Mouse (Mus musculus) granulocyte monocyte progenitor cell, adult 5-6 weeks (primary cell): ENCODE data around the gene Wwp2. TPM values are rescaled to one million over a fixed set of nuclear protein-coding genes. Genes with fewer than 3 reads are reported as not detected.

Experiments used
- ATAC-seq: replicated peaks from 2 replicates; pipeline ENCODE4 v1.8.0; 2016; ENCODE audit warnings: mild to moderate bottlenecking, moderate TSS enrichment, inconsistent platforms; ENCODE audit not compliant: poor library complexity, severe bottlenecking
- total RNA-seq, 2 experiments: library from RNA; stranded (forward) in 1 of 2; stranded (reverse) in 1 of 2; fragments of 200-712, 200-1000 nt in 1 of 2; fragments of >200 nt in 1 of 2; fragmentation: Nextera tagmentation in 1 of 2; gene quantifications; 2 replicates each; pipeline ENCODE4 v1.2.3; 2014 to 2017

The Wwp2 gene
- total RNA-seq, 2 experiments from 2014 or later = 48.3 to 73.0 TPM

DNA sequence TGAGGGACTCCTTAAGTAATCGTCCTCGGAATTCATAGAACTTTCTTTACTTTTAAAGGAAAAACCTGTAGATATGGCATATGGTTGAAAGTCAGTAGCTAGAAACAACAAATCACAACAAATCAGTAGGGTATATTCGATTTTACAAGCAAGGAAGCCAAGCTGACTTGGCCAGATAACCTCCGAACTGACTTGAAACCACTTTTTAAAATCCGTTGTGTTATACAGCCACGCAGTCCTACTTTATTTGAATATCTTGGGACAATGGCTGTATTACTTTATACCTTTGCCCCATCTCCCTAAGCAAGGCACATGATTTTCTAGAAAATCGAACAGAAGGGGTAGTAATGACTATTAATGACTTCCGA lies 11.0 kb upstream of the Wwp2 start:
- ATAC-seq = no peak

DNA sequence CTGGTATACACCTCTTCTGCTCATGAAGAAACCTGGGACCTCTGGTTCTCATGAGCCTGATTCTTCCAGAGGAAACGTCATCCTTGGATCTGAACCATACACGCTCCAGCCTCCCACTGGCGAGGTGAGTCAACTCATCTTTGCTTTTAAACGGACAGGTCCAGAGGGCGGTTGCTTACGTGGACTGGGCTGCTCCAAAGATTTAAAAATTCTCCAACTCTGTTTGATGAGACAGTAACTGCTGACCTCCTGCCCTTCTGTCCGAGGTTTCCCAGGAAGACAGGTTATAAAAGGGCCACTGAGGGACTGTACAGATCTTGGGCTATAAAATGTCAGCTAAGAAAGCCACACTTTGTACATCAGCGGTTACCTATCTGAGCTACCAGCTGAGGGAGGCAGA lies 5.3 kb upstream of the Wwp2 start:
- ATAC-seq = no peak

GRCm38 (mm10) chr8:107435421-107435961 lies 674 bp upstream of the Wwp2 start:
- ATAC-seq = peak; percentile 68

- ATAC-seq = peak; percentile 16
Measured at GRCm38 (mm10) chr8:107436841-107437421, 766 bp downstream of the Wwp2 start.

GRCm38 (mm10) chr8:107437711-107438110 lies 1.5 kb downstream of the Wwp2 start:
- ATAC-seq = no peak

- no peak for ATAC-seq
Measured at GRCm38 (mm10) chr8:107439880-107440625, 3.9 kb downstream of the Wwp2 start.

- no peak for ATAC-seq
Measured at GRCm38 (mm10) chr8:107444626-107445025, 8.5 kb downstream of the Wwp2 start.

DNA sequence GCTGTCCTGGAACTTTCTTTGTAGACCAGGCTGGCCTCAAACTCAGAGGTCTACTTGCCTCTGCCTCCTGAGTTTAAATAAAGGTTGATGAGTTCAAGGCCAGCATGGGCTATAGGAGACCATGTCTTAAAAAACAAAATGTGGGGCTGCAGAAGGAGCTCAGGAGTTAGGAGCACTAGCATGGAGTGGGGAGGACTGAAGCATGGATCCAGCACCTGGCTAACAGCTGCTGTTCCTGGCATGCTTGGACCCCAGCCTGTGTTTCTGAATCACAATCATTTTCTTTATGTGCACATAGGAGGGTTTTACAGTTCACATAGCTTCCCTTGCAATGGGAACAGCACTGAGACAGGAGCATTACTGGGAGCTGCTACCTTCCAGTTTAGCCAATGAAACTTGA lies 11.5 kb downstream of the Wwp2 start:
- no peak for ATAC-seq

GRCm38 (mm10) chr8:107448382-107448889 lies 12.3 kb downstream of the Wwp2 start:
- ATAC-seq = no peak

DNA sequence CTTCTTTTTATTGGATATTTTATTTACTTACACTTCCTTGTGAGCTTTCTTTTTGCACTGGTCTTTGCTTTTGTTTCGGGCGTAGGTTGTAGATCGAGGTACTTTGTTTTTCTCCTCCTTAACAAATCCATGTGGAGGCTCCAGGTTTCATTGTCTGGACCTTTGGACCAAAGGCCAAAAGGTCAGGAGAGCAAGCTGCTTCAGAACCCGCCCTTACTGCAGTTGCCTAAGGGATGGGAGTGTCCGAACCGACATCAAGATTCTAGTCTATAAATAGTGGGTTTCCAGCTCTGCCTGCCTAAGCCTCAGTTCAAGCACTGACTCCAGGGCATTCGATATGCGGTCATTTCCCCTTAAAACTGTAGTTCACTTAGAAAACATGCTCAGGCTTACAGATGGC lies 13.0 kb downstream of the Wwp2 start:
- 0 out of 2 replicates have a peak, but pooled peaks have one; percentile 20 for ATAC-seq

GRCm38 (mm10) chr8:107449655-107450054 lies 13.5 kb downstream of the Wwp2 start:
- ATAC-seq = peak; percentile 40

- ATAC-seq = no peak
Measured at GRCm38 (mm10) chr8:107451414-107452066, 15.4 kb downstream of the Wwp2 start.

DNA sequence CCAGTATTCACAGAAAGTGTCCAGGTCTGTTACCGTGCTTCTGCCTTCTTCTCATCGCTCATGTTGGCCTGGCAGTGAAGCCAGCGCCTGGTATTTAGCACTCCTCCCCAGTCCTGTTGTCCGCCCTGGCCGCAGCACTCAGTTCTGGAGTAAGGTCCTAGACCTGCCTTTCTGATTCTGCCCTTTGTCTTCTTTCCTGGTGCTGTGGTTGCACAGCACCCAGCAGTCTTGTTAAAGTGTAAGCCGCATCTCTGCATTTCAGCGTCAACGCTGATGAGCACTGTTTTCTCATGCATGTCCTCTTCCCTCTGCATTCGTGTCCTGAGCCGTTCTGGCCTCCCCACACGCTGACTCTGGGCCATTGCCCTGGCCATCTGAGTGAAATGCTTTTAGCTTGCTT lies 17.2 kb downstream of the Wwp2 start:
- no peak for ATAC-seq

- peak; percentile 96 for ATAC-seq
Measured at GRCm38 (mm10) chr8:107455268-107455667, 19.1 kb downstream of the Wwp2 start.

DNA sequence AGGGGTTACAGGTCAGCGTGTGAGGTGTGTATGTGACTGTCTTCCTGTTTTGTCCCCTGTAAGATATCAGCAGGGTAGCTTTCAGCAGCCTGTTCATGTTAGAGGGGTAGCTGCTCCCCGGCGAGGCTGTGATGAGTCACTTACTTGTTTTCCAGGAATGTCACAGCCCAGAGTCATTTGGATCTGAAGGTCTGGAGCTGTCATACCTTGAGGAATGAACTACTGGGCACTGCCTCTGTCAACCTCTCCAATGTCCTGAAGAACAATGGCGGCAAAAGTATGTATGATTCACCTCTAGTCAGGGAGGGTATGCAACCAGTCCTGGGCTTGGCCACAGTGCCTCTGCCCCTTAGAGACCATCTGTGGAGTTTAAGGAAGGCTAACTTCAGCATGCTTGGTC lies 21.6 kb downstream of the Wwp2 start:
- no peak for ATAC-seq

DNA sequence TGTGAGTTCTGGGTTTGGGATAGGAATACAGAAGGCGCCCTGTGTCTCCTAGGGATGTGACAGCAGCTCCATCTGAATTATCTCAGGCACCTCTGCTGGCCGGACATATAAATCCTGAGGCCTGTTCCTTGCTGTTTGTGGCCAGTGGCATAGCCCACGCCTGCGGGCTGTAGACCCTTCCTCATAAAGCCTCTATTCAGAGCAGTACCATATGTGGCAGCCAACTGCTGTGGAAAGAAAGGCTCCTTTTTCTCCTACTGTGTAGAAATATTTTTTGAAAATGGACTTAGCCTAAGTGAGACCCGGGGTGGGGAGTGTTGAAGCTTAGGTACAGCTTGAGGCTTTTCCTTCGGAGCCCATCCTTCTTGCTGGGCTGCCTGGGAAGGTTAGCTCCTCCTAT lies 22.1 kb downstream of the Wwp2 start:
- no peak for ATAC-seq

GRCm38 (mm10) chr8:107462423-107462822 lies 26.3 kb downstream of the Wwp2 start:
- ATAC-seq = no peak

GRCm38 (mm10) chr8:107465332-107465990 lies 29.3 kb downstream of the Wwp2 start:
- ATAC-seq = no peak

DNA sequence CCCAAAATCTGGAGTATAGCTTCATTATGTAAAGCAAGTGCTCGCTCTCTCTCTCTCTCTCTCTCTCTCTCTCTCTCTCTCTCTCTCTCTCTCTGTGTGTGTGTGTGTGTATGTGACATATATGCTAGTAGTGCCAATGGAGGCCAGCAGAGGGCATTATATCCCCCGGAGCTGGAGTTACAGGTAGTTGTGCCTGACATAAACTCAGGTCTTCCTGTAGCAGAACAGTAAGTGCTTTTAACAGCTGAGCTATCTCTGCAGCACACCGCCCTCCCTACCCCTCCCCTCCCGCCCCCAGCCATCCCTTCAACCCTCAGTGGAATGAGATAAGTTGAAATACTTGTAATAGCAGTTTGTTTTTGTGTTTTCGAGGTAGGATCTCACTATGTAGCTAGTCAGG lies 30.5 kb downstream of the Wwp2 start:
- ATAC-seq = no peak

DNA sequence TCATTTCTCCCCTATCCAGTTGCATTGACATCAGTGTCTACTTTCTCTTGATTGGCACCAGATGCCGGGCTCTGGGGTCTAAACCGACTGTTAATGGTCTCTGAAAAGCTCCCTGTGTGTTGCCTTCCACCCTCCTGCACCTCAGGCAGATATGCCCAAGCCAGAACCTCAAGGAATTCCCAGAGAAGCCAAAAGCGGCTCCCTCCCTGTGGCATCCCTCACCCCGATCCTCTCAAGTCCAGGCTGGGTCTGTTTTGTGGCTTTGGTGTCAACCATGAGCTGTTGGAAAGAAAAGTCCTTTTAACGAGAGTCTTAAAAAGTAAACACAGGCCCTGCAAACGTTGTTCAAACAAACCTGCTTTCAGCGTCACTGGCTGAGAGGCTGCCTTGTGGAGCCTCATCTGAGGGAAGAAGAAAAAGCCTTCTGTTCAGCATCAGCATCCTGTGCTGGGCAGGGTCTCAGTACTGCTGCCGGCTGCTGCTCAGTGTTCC lies 32.7 kb downstream of the Wwp2 start:
- ATAC-seq = no peak
